Mouse (Mus musculus) gastrocnemius, adult 18-20 months (tissue): ENCODE measurements at regions not wholly inside any gene's neighbourhood (a gene's known extent, or its start where the extent isn't known, plus 50 kb on each side); places are given as distances from the start of the nearest gene placed in this dataset.

Experiments
- DNase-seq: peaks from one replicate; pipeline ENCODE4 v3.0.0; 2021; ENCODE audit warnings: low spot score

DNA sequence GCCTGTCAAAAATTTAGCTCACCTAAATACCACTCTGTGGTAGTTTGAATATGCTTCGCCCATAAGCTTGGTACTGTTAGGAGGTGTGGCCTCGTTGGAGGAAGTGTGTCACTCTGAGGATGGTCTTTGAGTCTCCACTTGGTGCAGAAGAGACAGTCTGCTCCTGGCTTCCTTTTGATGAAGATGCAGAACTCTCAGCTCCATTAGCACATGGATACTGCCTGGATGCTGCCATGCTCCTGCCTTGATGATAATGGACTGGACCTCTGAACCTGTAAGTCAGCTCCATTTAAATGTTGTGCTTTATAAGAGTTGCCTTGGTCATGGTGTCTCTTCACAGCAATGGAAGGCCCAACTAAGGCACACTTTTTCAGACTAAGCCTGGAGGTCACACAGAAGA is 56.9 kb upstream of the Pik3r1 start:
- DNase-seq, result no peak

DNA sequence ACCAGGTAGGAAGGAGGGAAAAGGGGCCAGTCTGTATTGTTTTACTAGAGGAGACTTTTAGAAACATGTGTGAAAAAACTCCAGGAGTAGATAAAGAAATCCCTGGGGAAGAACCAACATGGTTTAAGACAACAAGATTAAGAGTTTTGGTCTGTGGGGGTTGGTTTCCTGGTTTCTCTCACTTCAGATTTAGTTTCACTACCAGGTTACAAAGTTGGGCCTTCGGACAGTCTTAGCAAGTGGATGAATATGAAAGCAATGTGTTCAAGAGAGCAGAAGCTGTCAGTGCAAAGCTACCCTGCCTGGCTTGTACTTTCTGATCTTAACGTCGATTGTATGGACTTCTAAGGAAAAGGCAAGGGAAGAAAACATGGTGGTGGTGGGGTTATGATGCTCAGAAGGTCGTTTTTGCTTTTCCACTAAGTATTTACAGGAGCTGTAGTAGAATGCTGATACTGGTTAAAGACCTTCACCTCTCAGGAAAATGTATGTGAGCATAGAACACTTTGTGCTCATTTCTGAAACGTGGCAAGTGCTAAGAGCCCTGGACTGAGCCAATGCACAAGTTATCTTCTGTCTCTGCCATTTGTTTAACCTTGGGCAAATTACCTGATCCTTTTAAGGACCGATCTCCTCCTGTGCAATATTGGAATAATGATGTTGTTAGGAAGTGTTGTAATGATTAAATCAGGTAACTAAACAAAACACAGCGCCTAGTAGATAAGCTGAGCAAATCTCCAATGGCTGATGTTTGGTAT is 64.0 kb upstream of the Pik3r1 start:
- DNase-seq, result no peak

DNA sequence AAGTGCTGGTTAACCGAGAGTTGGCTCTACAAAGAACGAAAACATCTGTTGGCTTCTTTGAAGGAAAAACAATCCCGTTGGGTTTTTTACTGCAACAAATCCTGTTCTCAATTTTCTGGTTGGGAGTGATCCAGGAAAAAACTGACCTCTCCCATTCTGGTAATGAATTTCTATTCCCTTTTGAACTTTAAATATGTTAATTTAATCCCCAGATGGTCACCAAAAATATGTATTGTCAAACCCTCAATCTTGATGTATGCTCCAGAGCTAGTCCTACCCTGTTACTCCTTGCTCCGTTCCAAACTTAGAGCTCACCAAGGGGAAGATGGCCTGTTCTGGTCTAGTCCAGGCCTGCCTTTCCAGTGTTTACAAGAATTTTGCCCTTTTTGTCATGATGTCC is 66.5 kb upstream of the Pik3r1 start:
- DNase-seq, result peak; percentile 75

DNA sequence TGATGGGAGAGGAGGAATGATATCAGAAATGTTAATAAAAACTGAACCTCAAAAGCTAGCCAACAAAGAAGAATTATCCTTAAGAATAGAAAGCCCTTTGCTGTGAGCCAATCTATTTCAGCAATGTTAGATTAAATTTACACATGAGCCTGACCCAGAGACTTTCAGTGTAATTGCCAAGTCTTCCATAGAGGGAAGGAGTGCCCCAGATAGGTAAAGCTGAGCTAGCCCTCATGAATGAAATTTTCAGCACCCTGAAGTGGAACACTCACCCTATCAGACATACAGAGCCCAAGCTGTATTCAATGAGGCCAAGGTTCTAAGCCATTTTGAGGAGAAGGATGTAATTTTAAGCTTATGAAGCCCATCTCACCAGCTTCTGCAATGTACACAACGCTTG is 69.0 kb upstream of the Pik3r1 start:
- DNase-seq, result no peak

GRCm38 (mm10) chr13:101844461-101845440 is 76.7 kb upstream of the Pik3r1 start:
- no peak for DNase-seq

- DNase-seq, result no peak
Measured at GRCm38 (mm10) chr13:101846016-101846415, 78.0 kb upstream of the Pik3r1 start.

DNA sequence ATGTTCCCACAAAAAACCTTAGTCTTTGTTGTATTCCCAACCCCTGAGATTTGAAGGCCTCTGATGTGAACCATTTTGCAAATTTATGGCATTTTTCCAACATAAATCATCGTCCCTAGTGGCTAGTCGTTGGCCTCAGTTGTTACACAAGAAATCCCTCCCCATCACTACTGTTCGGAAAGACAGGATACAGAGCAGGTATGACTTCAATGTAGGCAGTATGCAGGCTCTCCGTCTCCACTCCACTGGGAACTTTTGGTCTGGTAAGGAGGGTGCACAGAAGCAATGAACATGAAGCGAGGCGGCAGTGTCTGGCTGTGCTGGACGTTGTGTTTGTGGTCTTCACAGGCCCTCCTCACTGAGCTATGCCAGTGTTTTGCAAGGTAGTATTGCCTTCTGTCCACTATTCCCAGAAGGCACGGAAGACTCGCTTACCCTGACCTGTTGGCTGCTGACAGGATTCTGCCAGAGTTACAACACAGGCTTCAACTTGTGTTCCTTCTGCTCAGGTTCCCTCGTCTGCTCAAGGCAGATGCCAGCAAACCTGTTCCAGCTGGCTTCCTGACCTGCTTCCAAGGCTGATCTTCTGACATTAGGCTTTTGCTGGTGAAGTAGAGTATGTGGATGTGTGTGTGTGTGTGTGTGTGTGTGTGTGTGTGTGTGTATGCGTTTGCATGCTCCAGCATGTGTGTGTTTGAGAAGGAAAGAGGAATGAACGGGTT is 80.0 kb upstream of the Pik3r1 start:
- DNase-seq, result peak; percentile 73

GRCm38 (mm10) chr13:101848601-101849147 is 80.7 kb upstream of the Pik3r1 start:
- no peak for DNase-seq

- no peak for DNase-seq
Measured at GRCm38 (mm10) chr13:101849416-101849815, 81.4 kb upstream of the Pik3r1 start.

GRCm38 (mm10) chr13:101851329-101851728 is 83.3 kb upstream of the Pik3r1 start:
- no peak for DNase-seq

GRCm38 (mm10) chr13:101852960-101853359 is 84.9 kb upstream of the Pik3r1 start:
- no peak for DNase-seq

DNA sequence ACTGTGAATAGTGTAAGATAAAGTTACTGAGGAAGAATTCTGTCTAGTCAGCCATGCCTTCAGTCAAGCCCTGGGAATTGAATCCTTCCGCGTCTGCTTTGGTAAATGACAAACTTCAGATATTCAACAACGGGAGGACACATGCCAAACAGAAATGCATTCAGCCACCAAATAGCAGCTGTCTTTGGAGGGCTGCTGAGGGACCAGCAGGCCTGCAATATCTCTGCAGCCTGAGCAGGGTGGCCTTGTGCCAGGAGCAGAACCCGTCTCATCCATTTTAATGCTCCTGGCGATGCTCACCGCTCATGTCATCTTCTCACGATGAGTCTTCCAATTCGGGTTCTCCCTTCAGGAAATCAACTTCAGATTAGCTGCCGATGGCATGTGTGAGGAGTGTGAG is 87.1 kb upstream of the Pik3r1 start:
- DNase-seq, result peak; percentile 15

GRCm38 (mm10) chr13:101860704-101861103 is 92.7 kb upstream of the Pik3r1 start:
- no peak for DNase-seq

DNA sequence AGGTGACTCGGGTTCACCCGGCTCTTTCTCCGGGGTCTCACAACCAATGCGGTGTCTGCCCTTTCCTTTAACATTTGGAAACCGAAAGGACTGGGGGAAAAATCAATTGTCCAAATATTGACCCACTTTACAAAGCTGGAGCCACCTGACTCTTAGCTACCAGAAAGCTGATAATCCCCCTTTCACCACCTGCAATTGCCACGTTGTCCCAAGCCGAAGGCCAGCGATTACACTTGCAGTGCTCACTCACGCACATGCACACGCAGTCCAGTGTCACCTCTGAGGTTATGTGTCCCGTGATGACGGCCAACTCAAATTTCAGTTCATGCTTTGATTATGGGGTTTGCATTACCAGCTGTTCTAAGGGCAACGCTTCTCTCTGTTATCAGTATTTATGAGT is 94.0 kb upstream of the Pik3r1 start:
- no peak for DNase-seq

DNA sequence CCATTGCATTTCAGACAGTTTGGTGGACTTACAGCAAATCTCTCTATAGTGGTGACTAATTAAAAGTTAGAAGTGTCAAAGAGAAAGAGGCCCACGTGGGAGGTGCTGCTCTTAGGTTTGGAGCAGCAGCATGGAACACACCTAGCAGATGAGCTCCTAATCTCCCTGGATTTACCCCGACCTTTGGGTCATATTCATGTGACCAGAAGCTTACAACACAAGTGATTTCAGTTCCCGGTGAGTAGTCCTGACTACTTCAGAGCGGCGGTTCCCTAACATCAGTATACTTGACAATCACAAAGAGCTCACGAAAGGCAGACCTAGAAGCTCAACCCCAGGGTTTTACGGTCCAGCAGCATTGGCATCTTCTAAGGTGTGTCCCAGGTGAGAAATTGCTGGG is 95.0 kb upstream of the Pik3r1 start:
- no peak for DNase-seq

GRCm38 (mm10) chr13:101863602-101864001 is 95.6 kb upstream of the Pik3r1 start:
- DNase-seq, result no peak

DNA sequence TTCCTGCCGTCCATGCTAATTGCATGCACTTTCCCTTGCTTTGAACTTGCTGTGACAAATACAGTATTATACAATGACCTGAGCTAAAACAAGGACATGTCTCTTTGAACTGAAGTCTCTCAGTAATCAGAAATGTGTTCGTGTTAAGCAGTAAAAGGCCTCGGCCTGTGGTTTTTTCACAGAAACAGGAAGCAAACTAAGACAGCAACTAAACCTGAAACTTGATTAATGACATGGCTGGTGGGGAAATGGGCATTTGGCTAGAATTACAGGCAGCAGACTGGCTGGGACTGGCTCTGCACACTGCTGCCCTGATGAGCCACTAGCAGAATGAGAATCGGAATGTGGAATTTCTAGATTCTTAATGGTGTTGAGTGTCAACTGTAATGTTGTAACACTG is 98.8 kb upstream of the Pik3r1 start:
- no peak for DNase-seq

DNA sequence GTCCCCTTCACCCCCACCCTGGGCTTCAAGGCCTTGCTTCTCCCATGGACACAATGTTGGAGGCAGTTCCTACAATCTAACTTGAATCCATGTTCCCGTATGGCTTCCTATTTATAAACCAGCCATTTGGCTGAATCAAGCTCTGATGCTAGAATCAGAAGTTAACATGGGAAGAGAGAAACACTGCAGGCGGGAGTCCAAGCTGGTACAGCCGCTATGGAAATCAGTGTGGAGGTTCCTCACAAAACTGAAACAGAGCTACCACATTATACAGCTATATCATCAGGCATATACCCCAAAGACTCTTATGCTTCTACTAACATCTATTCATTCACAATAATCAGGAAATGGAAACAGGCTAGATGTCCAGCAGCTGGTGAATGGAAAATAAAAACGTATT is 106.7 kb upstream of the Pik3r1 start:
- DNase-seq, result no peak

DNA sequence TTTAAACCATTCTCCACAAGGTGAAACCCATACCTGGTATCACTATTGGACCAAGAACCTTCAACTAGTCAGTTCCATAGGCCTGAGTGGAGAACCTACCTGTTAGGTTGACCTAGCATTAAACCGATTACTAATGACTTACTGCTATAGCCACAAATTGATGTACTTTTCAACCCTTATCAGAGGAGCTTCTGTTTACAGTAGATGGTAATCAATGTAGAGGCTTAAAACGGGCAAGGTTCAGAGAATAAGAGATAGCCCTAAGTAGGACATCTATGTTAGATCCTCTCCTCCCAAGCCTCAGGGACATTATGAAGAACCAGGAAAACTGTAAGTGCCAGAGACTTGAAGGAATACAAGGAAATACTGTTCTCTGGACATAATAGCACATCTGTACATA is 108.1 kb upstream of the Pik3r1 start:
- no peak for DNase-seq

- DNase-seq, result no peak
Measured at GRCm38 (mm10) chr13:101876601-101877000, 108.6 kb upstream of the Pik3r1 start.

DNA sequence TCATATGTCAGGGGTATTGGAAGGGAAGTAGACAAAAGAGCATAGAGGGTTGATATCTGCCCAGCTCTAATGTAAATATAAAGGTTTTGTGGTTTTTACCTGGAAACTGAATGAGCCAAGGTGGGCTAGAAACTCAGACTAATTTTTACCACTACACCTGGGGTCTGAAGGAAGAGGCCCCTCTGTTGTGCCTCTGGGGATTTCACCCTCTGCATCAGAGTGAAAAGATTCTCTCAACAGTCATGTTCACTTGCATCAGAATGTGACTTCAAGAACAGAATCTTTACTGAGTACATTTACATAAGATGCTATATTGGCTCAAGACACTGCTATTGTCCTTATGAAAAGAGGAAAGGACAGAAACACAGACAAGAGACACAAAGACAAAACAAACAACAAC is 110.2 kb upstream of the Pik3r1 start:
- no peak for DNase-seq
